Mouse (Mus musculus) frontal cortex, postnatal 10 days (tissue): ENCODE data around the gene 1700020D05Rik.

Experiments used
- DNase-seq, 2 experiments: peaks; one replicate each; pipeline ENCODE4 v3.0.0; 2022; ENCODE audit warnings: low spot score in 2 of 2, mixed read lengths in 1 of 2

Gene 1700020D05Rik

DNA sequence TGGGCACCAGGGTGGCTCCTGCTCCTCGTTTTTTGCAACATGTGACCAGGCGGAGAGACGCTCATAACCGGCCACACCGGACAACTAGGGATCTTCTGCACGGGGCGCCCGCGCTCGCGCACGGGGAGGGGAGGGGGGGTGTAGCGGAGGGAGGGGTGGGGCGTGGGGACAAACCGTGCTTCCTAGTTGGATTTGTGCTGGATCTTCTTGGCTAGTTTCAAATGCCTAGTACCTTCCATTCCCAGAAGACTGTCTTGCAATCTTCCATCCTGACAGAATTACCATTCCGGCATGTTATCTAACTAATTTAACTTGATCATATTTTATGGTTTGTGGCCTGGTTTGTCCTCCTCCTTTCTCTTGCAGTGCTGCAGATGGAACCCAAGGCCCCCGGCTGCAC is at the start of gene 1700020D05Rik:
1700020D05Rik (minus strand) TSS at position 101 of the 400 bp plus-strand sequence.
- no peak for DNase-seq

DNA sequence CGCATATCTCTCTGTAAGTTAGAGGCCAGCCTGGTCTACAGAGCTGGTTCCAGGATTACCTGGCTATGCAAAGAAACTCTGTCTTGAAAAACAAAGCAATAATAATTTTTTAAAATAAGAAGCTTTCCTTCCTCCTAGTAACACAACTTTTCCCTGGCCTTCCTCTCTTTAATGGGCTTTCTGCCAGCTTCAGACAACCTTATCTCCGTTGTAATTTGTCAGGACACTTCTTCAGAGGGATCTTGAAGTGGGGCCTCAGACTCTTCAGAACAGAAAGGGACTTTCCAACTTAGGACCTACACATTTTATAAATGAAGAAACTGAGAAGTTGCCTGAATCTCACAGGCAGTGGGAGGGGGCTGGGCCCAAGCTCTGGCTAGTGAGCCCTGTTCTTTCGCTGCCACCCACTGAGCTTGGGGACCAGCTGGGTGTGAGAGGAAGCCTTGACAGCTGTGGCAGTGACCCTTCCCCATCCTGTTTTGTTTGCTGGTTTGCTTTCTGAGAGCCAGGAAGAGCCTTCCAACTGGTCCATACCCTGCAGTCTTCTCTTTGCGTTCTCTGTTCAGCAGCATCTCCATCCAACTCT is 44.0 kb upstream of the 1700020D05Rik start:
- no peak for DNase-seq

GRCm38 (mm10) chr19:5544031-5544430 is 40.4 kb upstream of the 1700020D05Rik start:
- DNase-seq = no peak

DNA sequence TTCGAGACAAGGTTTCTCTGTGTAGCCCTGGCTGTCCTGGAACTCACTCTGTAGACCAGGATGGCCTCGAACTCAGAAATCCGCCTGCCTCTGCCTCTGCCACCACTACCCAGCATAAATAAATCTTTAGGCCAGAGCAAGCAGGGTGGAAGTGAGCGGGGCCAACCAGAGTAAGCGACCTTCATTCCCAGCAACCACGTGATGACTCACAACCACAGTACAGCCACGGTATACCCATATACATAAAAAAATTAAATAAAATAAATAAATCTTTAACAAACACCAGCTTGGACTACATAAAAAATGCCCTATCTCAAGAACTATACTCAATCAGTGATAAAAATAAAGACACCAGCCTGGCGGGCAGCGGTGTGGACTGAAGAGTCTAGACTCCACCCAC is 39.8 kb upstream of the 1700020D05Rik start:
- DNase-seq = no peak

DNA sequence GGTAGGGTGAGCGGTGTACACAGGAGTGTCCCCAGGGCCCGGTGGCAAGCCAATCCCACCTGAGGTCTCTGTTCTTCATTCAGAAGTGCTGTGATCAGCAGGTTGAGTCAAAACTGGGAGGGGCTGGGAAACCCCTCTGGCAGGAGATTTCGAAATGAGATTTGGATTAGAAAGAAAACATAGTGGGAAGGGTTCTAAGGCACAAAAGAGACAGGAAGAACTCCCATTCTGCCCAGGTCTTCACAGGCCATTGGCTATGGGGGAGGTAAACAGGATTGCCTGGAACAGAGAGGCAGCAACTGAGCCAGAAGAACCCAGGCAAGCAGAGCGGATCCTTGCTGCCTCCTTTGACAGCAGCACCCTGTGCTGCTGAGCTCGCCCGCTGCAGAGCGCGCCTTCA is 35.2 kb upstream of the 1700020D05Rik start:
- DNase-seq = no peak

DNA sequence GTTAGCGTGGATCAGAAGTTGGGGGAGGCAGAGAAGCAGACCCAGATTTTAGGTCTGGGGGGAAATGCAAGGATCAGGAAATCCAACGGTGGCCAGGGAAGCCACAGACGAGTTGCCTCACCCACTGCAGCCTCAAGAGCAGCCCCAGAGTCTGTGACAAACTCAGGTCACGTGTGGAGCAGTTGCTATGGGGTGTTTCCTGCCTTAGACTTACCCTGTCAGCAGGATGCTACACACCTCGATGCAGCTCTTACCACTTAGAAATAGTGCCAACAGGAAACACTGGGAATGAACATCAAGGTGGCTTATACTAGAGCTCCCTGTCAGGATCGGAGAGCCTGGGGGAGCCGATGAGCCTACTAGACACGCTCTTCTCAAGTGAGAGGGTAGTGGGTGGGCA is 28.9 kb upstream of the 1700020D05Rik start:
- DNase-seq = no peak

GRCm38 (mm10) chr19:5530138-5530524 is 26.5 kb upstream of the 1700020D05Rik start:
- no peak for DNase-seq

- DNase-seq = peak; percentile 78 to 89
Observed at GRCm38 (mm10) chr19:5529325-5530137, 25.9 kb upstream of the 1700020D05Rik start.

DNA sequence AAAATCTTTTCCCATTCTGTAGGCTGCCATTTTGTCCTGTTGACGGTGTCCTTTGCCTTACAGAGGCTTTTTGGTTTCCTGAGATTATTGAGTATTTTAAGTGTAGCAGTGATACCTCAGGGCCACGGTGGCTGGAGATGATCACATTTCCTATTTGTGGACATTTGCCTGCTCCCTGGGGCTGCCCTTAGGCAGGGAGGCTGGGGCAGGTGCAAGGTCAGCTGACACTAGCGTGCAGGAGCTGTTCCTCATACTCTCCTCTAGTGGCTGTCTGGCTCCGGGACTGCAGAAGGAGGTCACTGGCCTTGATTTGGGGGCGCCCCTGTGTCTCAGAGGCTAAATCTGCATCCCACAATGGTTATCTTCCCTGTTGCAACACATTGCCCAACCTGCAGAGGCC is 21.6 kb upstream of the 1700020D05Rik start:
- no peak for DNase-seq

DNA sequence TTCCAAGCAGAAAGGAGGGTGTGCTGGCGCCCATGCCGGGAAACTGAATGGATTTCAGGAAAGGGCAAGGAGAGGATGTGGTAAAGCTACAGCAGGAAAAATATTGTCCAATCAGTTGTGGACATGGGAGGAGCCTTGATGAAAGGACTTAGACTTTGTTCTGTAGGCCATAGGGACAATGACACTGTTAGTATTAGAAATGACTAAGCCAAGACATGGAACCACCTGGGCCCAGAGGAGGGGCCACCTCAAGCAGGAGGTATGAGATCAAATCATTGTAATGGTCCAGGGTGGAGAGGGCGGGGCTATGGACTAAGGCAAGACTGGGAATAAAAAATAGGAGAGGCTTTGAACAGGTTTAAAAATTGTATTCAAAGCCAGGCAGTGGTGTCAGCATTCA is 15.1 kb upstream of the 1700020D05Rik start:
- DNase-seq = no peak

GRCm38 (mm10) chr19:5516906-5517505 is 13.4 kb upstream of the 1700020D05Rik start:
- no peak for DNase-seq

- no peak for DNase-seq
Observed at GRCm38 (mm10) chr19:5515840-5516777, 12.5 kb upstream of the 1700020D05Rik start.

GRCm38 (mm10) chr19:5513005-5513349 is 9.4 kb upstream of the 1700020D05Rik start:
- no peak for DNase-seq

DNA sequence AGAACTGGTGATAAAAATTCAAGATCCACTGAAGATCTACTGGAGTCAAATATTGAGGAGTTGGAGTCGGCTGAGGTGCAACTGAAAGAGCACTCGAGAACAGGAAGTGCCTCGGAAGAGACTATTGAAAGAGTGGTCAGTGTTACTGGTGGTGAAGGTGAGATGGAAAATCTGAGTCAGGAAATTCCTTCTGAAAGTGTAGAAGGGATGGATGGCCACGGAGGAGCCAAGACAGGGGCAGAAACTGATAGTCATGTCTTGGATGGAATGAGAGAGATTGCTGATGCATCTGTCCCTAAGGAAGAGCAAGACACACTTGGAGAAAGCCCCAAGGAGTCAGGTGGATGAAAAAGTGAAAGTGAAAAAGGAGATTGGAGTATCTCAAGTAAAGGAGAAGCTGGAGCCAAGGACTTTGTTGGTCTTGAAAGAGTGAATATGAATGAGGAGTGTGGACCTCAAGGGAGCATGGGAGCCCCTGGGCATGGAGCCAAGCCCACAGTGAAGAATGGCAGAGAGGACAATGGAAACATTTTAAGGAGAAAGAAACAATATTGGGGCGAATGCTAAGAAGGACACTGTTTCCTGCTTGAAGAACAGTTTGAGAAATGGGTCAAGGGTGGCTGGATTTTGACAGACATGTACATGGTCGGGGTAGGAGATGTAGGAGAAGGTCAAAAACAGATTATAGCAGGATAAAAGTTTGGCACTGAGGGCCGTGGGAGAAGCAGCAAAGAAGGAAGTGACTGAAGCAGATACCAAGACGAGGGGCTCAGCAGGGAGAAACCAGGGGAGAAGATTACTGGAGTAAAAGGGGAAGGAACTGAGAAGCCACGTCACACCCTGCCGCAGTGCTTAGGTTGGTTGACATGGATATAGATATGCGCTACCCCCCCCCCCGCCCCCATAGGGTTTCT is 8.8 kb upstream of the 1700020D05Rik start:
- DNase-seq = no peak

GRCm38 (mm10) chr19:5511074-5511632 is 7.6 kb upstream of the 1700020D05Rik start:
- DNase-seq = no peak

- DNase-seq = peak; percentile 99
Observed at GRCm38 (mm10) chr19:5510031-5511026, 6.7 kb upstream of the 1700020D05Rik start, which contains the start of gene Snx32. Gene Snx32, minus strand, starts transcription at chr19:5510538.

- no peak for DNase-seq
Observed at GRCm38 (mm10) chr19:5500330-5500875, 3.2 kb downstream of the 1700020D05Rik start.

DNA sequence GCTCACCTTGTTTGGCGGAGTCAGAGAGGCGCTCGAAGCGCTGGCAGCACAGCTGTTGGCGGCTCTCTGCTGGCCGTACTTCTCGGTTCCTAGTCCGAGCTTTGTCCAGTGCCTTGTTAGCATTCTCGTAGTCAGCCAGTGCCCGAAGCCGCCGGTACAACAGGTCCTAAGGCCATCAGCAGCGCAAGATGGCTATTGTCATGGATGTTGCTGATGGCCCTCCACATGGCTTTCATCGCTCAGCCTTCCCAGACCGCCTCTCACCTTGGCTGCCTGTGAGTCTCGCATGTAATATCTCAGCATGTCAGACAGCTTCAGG is 7.6 kb downstream of the 1700020D05Rik start:
- no peak for DNase-seq
